Mouse (Mus musculus) adrenal gland, postnatal 4 days (tissue): Measurements from ENCODE around the gene Hdac6. TPM values are rescaled to one million over a fixed set of nuclear protein-coding genes. Genes with fewer than 3 reads are reported as not detected.
"Not testable (repeated sequence)": the region's sequence is repeated elsewhere in the genome, so short reads cannot be mapped to it uniquely, and the experiment has no call there.

Source experiments
- DNase-seq, 2 experiments: peaks; one replicate each; pipeline ENCODE4 v3.0.0; 2021 to 2022; ENCODE audit warnings: low spot score in 2 of 2, mixed read lengths in 2 of 2
- total RNA-seq, 2 experiments: library from RNA; stranded (reverse); gene quantifications; 2 replicates each; pipeline ENCODE4 v1.2.3; 2021

Gene Hdac6
- total RNA-seq, 2 experiments from 2014 or later = 29.9 to 38.9 TPM

DNA sequence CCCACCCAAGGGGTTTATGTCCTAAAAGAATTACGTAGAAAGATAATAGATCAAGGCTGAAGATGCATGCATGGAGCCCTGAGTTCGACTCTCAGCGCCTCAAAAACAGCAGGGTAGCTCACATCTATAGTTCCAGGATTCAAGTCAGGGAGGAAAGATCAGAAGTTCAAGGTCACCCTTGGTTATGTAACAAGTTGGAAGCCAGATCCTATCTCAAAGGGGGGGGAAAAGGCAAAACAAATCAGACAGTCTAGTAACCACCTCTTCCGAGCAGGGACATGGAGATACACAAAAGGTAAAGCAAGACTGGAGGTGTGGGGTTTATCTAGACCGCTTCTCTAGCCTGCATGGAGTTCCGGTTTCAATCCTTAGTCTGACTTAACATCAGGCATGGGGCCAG is 21.4 kb downstream of the Hdac6 start:
- no peak for DNase-seq

DNA sequence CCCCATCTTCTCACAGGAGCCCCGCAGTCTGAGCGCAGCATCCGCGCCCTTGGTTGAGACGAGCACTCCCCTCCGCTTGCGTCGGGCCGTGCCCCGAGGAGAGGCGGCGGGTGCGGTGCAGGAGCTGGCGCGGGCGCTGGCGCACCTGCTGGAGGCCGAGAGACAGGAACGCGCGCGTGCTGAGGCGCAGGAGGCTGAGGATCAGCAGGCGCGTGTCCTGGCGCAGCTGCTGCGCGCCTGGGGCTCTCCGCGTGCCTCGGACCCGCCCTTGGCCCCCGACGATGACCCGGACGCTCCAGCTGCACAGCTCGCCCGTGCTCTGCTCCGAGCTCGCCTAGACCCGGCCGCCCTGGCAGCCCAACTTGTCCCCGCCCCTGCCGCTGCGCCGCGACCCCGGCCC is 25.7 kb downstream of the Hdac6 start:
- no peak for DNase-seq

DNA sequence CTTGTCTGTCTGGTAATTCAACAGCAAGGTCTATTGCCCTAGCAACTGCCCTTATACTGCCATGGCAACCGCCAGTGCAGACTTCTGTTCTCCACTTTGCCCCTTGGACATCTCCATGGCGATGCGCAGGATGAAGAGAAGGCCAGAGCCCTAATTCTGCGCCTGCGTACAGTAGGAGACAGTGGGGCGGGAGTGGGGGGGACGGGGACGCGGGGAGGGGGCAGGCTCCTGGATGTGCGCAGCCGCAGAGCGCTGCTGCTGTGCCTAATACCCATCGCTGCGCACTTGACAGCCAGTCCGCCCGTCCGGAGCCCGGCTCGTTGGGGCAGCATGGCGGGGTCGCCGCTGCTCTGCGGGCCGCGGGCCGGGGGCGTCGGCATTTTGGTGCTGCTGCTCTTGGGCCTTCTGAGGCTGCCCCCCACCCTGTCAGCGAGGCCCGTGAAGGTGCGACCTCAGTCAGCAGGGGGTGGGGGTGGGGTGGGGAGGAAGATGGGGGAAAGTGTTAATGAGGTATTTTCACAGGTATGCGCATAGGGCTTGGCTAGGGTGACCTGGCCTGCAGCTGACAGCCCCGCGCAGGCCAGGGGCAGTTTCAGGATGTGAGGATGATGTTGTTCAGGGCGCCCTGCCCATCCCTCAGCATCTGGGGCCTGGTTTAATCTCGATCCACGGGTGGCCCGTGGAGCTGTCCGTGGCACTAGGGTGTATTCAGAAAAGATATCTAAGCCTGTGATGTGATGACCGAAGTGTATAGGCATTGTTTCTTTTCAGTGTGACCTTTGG is 27.9 kb downstream of the Hdac6 start, which contains the start of gene Pcsk1n:
Gene Pcsk1n, plus strand, starts transcription at position 222 of the 783 bp plus-strand sequence.
- DNase-seq = no peak

DNA sequence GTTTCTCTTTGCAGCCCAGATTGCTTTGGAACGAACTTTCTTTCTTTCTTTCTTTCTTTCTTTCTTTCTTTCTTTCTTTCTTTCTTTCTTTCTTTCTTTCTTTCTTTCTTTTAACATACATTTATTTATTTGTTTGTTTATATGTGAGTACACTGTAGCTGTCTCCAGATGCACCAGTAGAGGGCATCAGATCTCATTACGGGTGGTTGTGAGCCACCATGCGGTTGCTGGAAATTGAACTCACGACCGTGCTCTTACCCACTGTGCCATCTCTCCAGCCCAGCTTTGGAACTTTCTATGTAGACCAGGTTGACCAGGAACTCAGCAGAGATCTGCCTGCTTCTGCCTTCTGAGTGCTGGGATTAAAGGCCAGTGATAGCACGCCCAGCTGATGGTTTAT is 29.7 kb downstream of the Hdac6 start:
- DNase-seq = not testable (repeated sequence)

DNA sequence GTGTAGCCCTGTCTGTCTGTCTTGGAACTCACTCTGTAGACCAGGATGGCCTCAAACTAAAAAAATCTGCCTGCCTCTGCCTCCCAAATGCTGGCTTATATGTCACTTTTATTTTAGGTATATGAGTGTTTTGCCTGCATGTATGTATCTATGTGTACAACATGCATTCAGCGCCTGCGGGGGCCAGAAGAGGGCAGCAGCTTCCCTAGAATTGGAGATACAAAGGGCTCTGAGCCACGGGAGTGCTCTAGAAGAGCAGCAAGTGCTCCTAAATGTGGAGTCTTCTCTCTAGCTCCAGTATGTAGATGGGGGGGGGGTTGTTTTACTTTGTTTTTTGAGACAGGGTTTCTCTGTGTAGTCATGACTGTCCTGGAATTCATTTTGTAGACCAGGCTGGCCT is 32.0 kb downstream of the Hdac6 start:
- not testable (repeated sequence) for DNase-seq

DNA sequence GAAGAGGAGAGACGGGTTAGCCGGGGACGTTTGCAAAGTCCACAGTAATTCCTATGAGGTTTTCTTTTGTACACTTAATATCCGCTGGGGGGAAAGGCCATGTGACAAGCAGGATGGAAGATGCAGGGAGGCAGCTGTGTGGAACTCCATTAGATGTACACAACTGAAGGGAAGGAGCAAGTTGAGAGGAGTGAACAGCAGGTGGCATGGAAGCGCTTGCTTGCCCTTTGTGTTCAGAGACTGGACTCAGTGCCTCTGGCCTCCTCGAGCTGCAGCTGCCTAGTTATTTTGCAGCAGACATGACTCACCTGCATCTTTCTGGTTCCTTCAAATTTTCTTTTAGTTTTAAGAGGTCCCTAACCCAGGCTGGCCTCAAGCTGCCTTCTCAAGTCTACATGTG is 37.2 kb downstream of the Hdac6 start:
- no peak for DNase-seq

DNA sequence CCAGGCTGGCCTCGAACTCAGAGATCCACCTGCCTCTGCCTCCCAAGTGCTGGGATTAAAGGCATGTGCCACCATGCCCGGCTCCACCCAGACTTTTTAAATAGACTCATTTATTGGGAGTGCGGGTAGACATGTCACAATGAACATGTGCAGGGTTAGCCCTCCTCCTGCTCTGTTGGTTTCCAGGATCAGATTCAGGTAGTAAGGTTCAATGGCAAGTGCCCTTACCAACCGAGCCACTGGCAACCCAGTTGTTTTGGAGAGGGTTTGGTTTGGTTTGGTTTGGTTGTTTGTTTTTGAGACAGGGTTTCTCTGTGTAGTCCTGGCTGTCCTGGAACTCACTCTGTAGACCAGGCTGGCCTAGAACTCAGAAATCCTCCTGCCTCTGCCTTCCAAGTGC is 38.4 kb downstream of the Hdac6 start, which contains the start of gene Gm10490:
Gene Gm10490, plus strand, starts transcription at position 301 of the 400 bp plus-strand sequence.
- not testable (repeated sequence) for DNase-seq

DNA sequence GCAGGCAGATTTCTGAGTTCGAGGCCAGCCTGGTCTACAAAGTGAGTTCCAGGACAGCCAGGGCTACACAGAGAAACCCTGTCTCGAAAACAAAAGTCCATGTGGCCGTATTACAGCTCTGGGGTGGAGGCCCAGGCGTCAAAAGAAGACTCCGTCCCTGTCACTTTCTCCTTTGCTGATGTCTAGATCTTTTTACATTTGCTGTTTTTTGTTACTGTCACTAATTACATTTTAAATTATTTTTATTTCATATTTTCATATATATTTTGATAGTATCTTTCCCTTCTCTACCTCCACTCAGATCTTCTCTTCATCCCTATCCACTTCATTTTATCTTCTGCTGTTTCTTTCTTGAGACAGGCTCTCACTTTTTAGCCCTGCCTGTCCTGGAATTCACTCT is 40.0 kb downstream of the Hdac6 start, which contains the start of gene Gm10491:
Gene Gm10491, minus strand, starts transcription at position 101 of the 400 bp plus-strand sequence.
- DNase-seq = no peak

DNA sequence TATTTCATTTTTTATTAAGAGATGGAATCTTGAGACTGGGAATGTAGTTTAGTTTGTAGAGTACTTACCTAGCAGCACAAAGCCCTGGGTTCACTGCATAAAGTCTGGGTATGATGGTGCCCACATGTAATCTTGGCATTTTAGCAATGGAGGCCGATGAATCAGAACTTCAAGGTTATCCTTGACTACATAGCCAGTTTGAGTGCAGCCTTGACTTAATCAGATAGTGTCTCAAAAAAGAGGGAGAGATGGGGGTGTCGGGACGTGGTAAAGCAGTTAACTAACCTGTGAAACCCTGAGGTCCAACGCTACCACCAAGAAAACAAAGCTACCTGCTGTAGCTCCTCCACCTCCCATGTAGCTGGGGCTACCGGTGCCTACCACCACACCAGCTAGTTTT is 43.2 kb downstream of the Hdac6 start:
- DNase-seq = no peak

DNA sequence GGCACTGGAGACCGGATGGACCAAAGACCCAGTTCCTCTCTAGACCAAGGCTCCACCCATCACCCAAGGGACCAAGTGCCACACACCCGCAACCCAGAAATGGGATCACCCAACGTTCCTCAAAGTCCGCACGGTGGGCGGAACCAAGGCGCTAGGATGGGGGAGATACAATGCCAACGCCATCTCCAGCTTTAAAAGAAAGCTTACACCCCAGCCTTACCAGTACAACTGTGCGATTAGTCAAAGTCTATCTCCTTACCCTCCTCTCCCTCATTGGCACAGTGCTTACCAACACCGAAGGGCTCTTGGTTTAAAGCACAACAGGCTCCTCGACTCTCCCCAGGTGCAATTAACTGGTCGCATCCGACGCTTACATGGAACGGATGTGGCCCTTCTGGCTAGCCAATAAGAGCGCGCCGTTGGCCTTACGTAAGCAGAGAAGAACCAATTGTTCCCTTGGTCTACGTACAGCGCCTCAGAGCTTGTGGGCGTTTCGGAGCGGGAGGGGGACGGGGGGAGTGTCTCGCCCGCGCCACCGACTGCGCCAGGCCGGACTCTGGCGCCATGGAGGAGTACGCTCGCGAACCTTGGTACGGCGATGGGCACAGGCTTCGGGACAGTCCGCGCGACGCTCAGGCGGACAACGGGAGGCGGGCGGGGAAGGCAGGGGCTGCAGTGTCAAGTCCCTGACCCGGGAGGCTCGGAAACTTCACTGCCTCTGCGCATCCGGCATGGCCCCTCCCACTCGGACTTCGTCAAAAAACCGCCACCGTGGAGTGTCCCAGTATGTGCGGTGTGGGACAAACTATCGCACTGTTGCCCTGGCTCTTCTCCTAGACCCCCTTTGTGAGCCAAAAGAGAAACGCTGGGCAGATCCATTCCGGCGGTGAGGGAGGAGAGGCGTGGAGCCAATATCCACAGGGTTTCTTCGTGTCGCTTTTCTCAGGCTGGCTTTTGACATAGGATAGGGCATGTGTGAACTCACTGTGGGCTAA is 48.5 kb downstream of the Hdac6 start, which contains the start of the genes Pqbp1 and Timm17b:
Gene Pqbp1, minus strand, starts transcription at position 390 of the 995 bp plus-strand sequence.
Gene Timm17b, plus strand, starts transcription at position 478 of the 995 bp plus-strand sequence.
- peak; percentile 35 to 66 for DNase-seq

DNA sequence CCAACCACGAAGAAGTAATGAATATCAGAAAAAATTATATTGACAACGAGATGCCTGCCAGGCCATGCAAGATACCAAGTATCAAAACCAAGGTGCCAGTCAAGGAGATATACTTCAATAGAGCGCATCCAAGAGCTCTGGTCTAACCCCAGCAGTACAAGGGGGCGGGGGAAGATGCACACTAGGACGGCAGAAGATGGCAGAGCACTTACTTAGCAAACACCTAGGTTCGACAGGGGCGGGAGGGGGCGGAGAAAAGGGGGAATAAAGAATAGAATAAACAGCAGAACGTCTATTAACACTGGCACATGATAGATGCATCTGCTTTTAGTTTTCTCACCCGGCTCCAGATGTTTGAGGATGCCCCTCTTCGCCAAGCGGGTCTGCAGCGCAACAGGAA is 49.5 kb downstream of the Hdac6 start:
- no peak for DNase-seq

DNA sequence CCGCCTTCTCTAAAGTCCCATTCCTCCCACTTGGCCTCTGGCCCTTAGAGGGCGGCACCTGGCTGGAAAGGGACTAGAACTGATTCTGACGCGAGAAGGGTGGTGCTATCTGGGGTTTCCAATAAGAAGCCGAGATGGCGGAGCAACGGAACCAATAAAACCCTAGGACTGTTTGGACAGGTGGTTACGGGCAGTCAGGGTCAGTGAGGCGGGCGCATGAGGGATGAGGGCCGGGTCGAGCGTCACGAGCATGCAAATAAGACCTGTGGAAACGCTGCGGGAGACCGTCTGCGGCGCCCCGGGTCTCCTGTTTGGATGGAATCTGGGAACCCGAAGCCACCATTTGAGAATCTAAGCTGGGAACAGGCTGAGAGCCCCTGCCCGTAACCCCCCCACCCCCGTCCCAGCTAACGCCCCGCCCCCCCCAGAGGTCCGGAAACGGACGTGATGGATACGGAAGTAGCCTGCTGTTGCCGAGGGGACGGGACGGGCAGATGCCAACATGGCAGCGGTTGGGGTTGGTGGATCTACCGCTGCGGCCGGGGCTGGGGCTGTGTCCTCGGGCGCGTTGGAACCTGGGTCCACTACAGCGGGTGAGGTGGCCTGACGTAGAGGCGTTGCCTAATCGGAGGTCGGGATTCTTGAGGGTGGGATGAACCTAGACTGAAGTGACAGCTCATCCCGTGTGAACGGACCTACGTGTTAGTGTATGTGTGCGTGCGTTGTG is 63.7 kb downstream of the Hdac6 start, which contains the start of gene Slc35a2:
Gene Slc35a2, plus strand, starts transcription at position 188 of the 727 bp plus-strand sequence.
- peak; percentile 30 to 60 for DNase-seq

Other genes starting within 250 kb of the Hdac6 start
- 10 to 100 TPM; 68.0 to 75.4 TPM for gene Wdr45, start 233.6 kb downstream of the Hdac6 start, total RNA-seq
- 1 to 10 TPM in 1 of 2 experiments, not detected in 1; 1.4 TPM for gene Gm45208, start 225.6 kb downstream of the Hdac6 start, total RNA-seq
- gene Praf2, start 219.4 kb downstream of the Hdac6 start, total RNA-seq = 10 to 100 TPM; 15.5 to 16.0 TPM
- 10 to 100 TPM in 1 of 2 experiments, 1 to 10 TPM in 1; 9.0 to 10.8 TPM for gene Ccdc120, start 197.0 kb downstream of the Hdac6 start, total RNA-seq
- gene Tfe3, start 185.3 kb downstream of the Hdac6 start, total RNA-seq = 10 to 100 TPM; 39.9 to 41.0 TPM
- gene Gripap1, start 158.1 kb downstream of the Hdac6 start, total RNA-seq = 10 to 100 TPM; 52.0 to 64.8 TPM
- gene Kcnd1, start 125.6 kb downstream of the Hdac6 start, total RNA-seq = 1 to 10 TPM; 2.2 to 3.6 TPM
- gene Otud5, start 106.5 kb downstream of the Hdac6 start, total RNA-seq = 10 to 100 TPM; 73.4 to 86.3 TPM
- 1 to 10 TPM; 8.1 to 9.5 TPM for gene Pim2, start 69.6 kb downstream of the Hdac6 start, total RNA-seq
- 10 to 100 TPM; 38.7 to 42.9 TPM for gene Slc35a2, start 63.9 kb downstream of the Hdac6 start, total RNA-seq
- gene Pqbp1, start 48.6 kb downstream of the Hdac6 start, total RNA-seq = 100 to 1,000 TPM; 108 to 111 TPM
- gene Timm17b, start 48.5 kb downstream of the Hdac6 start, total RNA-seq = 100 to 1,000 TPM in 1 of 2 experiments, 10 to 100 TPM in 1; 95.7 to 101 TPM
- not detected for gene Gm10491, start 40.1 kb downstream of the Hdac6 start, total RNA-seq
- gene Gm10490, start 38.3 kb downstream of the Hdac6 start, total RNA-seq = not detected
- 10 to 100 TPM; 63.6 to 65.7 TPM for gene Pcsk1n, start 28.1 kb downstream of the Hdac6 start, total RNA-seq
- gene Eras, start 19.3 kb downstream of the Hdac6 start, total RNA-seq = not detected
- gene Gata1, start 30.2 kb upstream of the Hdac6 start, total RNA-seq = 1 to 10 TPM; 2.0 to 3.4 TPM
- gene Glod5, start 70.6 kb upstream of the Hdac6 start, total RNA-seq = 1 to 10 TPM in 1 of 2 experiments, not detected in 1; 1.1 TPM
- gene Suv39h1, start 126.9 kb upstream of the Hdac6 start, total RNA-seq = 10 to 100 TPM; 28.9 to 30.0 TPM
- 1 to 10 TPM; 3.1 to 3.3 TPM for gene Was, start 142.6 kb upstream of the Hdac6 start, total RNA-seq
- 10 to 100 TPM; 68.3 to 76.5 TPM for gene Wdr13, start 185.0 kb upstream of the Hdac6 start, total RNA-seq
- 100 to 1,000 TPM; 391 to 494 TPM for gene Rbm3, start 198.0 kb upstream of the Hdac6 start, total RNA-seq
- gene Tbc1d25, start 228.3 kb upstream of the Hdac6 start, total RNA-seq = 1 to 10 TPM; 7.6 to 8.2 TPM
- gene Ebp, start 245.6 kb upstream of the Hdac6 start, total RNA-seq = 10 to 100 TPM; 42.7 to 47.8 TPM